Mouse (Mus musculus) c-Kit-positive CD71-positive TER-119-positive erythroid progenitor cells, embryonic 14.5 days (primary cell): Measurements from ENCODE around the gene Abhd4.

Source experiments
- DNase-seq: peaks from one replicate; pipeline ENCODE4 v3.0.0-alpha.2; 2013; ENCODE audit warnings: low spot score

Abhd4 gene

GRCm38 (mm10) chr14:54284839-54285238, 30.9 kb downstream of the Abhd4 start, which contains the start of gene Olfr49:
Gene Olfr49 (minus strand): TSS chr14:54284939.
- DNase-seq, result no peak

- DNase-seq, result no peak
These were observed 46.1 kb downstream of the Abhd4 start for GRCm38 (mm10) chr14:54300136-54300535.

GRCm38 (mm10) chr14:54300676-54301075, 46.7 kb downstream of the Abhd4 start:
- no peak for DNase-seq

GRCm38 (mm10) chr14:54311763-54312162, 57.8 kb downstream of the Abhd4 start:
- no peak for DNase-seq
